Mouse (Mus musculus): Measurements from ENCODE around the gene Hs3st6. TPM values are rescaled to one million over a fixed set of nuclear protein-coding genes. Genes with fewer than 3 reads are reported as not detected.

The Hs3st6 gene
- polyA plus RNA-seq (2014; fragmentation: Nextera tagmentation; extraction: Ambion mirVana): 1.1 and 1.5 TPM in 2 replicates

DNA sequence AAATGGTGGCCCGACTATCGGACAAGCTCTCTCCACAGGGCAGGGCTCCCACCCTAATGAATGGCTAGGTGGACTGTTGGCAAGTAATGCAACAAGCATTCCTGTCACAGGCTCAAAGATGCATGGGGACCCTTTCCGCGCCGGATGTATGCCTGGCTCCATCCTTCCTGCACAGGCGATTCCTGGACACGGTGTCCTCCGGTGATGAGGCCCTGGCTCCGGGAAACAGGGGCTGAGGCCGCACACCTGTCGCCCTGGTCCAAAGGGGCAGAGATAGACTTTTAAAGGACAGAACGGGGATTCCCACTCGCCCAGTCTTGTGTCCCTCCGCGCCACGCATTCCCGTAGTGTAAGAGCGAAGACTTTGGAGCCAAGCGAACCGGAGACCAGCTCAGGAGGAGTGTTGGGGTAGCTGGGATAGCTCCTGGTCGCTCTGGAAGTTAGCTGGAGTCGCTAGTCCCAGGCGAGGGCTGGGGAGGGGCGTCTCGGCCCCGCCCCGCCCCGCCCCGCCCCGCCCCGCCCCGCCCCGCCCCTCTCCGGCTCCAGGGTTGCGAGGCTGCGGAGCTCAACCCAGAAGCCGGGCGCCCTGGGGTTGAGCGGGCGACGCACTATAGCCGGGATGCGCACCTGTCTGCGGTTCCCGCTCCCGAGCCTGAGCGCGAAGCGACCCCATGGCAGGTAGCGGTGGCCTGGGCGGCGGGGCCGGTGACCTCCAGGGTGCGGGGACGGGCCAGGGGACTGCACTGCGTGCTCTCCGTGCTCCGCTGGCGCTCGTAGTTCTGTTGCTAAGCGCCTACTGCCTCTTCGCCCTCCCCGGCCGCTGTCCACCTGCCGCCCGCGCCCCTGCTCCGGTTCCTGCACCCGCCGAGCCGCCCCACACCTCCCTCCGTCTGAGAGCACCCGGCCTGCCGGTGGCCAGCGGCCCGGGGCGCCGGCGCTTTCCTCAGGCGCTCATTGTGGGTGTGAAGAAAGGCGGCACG is at the start of gene Hs3st6:
Hs3st6 (plus strand) TSS at position 574 of the 980 bp plus-strand sequence.
- Histone ChIP-seq H3K36me3 (ENCODE audit: control insufficient read depth, insufficient read depth, low read length) (no peaks in the 10 kb centered on the region), H3K27ac (ENCODE audit: low read length) (no peak within 1 kb of the TSS), H3K27me3 (ENCODE audit: control insufficient read depth, insufficient read depth, low read length) (peaks cover 39% of the 10 kb centered on the region), H3K4me1 (ENCODE audit: control insufficient read depth, insufficient read depth, low read length) (0 out of 2 replicates have a peak, but pooled peaks cover 4% of the 10 kb centered on the region), H3K4me2 (replicated peaks; ENCODE audit: low read depth, low read length) (peak within 1 kb of the TSS; percentile 95), H3K9ac (replicated peaks; ENCODE audit: low read depth, low read length) (no peak within 1 kb of the TSS; the same call in 1 of the 2 replicates), H3K9me3 (ENCODE audit: control insufficient read depth, low read depth, low read length) (no peaks in the 10 kb centered on the region), H3K4me3 (ENCODE audit: low read depth, low read length) (peak within 1 kb of the TSS; percentile 43)
- ATAC-seq (ENCODE audit: insufficient number of reproducible peaks, insufficient read depth, low FRiP score, low read depth): peak; percentile 86
- under 1% methylated on average over 68 of the region's 82 CpGs for WGBS

DNA sequence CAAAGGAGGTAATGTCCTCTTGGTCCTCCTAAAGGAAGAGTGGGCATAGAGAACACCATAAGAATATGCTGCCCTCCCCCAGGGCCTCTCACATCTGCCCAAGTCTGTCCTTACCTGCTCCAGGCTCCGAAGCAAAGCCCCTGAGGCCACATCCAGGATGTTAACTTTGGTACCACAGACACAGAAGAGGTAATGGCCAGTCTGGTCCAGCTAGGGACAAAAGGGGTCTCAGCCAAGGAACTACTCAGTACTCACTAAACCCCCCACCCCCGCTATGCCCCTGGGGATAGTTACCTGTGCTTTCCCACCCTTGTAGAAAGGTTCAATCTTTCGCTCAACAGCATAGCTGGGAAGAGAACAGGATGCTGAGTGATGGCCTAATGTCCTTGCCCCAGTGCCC is 47.0 kb upstream of the Hs3st6 start:
- H3K27ac ChIP-seq (ENCODE audit: low read length): no peak overlapping the region
- peaks cover 35% of the 10 kb centered on the region for H3K36me3 ChIP-seq (ENCODE audit: control insufficient read depth, insufficient read depth, low read length)
- ATAC-seq (ENCODE audit: insufficient number of reproducible peaks, insufficient read depth, low FRiP score, low read depth): no peak
- no peaks in the 10 kb centered on the region for H3K27me3 ChIP-seq (ENCODE audit: control insufficient read depth, insufficient read depth, low read length)
- no peaks in the 10 kb centered on the region for H3K4me1 ChIP-seq (ENCODE audit: control insufficient read depth, insufficient read depth, low read length)
- H3K9ac ChIP-seq (replicated peaks; ENCODE audit: low read depth, low read length): no peak overlapping the region
- WGBS: 92% methylated on average over 3 of the region's 3 CpGs
- H3K4me2 ChIP-seq (replicated peaks; ENCODE audit: low read depth, low read length): no peak overlapping the region
- H3K9me3 ChIP-seq (ENCODE audit: control insufficient read depth, low read depth, low read length): no peaks in the 10 kb centered on the region
- H3K4me3 ChIP-seq (ENCODE audit: low read depth, low read length): no peak overlapping the region

DNA sequence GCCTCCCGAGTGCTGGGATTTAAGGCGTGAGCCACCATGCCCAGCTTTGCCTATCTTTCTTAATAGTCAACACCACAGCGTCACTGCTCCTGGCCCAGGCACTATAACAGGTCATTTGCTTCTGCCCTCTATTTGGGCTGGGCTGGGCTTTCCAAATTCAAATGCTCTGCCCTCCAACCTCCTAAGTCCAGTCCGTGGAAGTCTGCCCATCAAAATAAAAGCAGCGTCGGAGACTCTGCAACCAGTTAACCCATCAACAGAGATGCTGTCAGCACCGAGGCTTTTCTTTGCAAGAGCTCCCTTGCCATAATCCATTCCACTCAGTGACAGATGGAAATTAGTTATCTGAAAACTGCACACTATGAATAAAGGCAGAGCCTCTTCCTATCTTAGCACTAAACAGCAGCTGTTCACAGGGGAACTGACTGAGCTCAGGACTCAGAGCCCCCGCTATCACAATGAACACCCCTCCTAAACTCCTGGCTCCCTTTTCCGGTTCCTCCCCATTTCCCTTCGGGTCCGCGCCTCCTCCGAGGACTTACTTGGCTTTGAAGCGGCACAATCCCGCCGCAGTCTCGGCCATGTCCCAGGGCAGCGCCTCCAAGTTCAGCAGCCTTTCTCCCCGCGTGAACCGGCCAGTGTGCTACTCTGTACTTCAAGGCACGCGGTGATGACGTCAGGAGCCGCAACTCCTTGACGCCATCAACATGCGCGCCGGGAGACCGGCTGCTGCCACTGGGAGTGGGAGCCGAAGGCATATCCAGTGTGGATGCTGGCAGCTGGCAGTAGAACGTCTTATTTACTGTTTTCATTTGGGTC is 45.6 kb upstream of the Hs3st6 start, which contains the start of gene Tbl3:
Tbl3 (minus strand) TSS at position 679 of the 819 bp plus-strand sequence.
- peaks cover 21% of the 10 kb centered on the region for H3K36me3 ChIP-seq (ENCODE audit: control insufficient read depth, insufficient read depth, low read length)
- H3K9ac ChIP-seq (replicated peaks; ENCODE audit: low read depth, low read length): peak within 1 kb of the TSS; percentile 49
- no peaks in the 10 kb centered on the region for H3K9me3 ChIP-seq (ENCODE audit: control insufficient read depth, low read depth, low read length)
- H3K4me3 ChIP-seq (ENCODE audit: low read depth, low read length): peak within 1 kb of the TSS; percentile 61
- 3% methylated on average over 32 of the region's 32 CpGs for WGBS
- ATAC-seq (ENCODE audit: insufficient number of reproducible peaks, insufficient read depth, low FRiP score, low read depth): peak; percentile 90
- H3K27ac ChIP-seq (ENCODE audit: low read length): peak within 1 kb of the TSS; percentile 68
- H3K4me2 ChIP-seq (replicated peaks; ENCODE audit: low read depth, low read length): peak within 1 kb of the TSS; percentile 78
- no peaks in the 10 kb centered on the region for H3K4me1 ChIP-seq (ENCODE audit: control insufficient read depth, insufficient read depth, low read length)
- no peaks in the 10 kb centered on the region for H3K27me3 ChIP-seq (ENCODE audit: control insufficient read depth, insufficient read depth, low read length)

DNA sequence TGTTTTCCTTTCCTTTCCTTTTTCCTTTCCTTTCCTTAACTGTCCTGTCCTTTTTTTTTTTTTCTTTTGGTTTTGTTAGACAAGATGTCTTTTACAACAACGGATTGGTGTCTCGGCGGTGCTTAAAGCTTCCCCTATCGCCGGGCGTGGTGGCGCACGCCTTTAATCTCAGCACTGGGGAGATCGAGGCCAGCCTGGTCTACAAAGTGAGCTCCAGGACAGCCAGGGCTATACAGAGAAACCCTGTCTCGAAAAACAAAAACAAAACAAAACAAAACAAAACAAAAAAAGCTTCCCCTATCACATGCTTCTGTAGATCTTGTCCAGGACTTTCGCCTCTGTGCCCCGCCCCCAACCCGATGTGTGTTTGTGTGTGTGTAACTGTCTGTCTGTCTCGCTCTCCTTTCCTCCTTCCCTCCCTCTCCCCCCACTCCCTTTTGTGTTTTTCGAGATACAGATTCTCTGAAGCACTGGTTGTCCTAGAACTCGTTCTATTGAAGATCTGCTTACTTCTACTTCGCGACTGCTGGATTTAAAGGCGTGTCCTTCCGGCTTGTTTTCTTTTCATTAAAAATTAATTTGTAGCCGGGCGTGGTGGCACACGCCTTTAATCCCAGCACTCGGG is 44.9 kb upstream of the Hs3st6 start:
- Histone ChIP-seq H3K4me1 (ENCODE audit: control insufficient read depth, insufficient read depth, low read length) (no peaks in the 10 kb centered on the region), H3K4me3 (ENCODE audit: low read depth, low read length) (peak overlapping the region; percentile 61), H3K27me3 (ENCODE audit: control insufficient read depth, insufficient read depth, low read length) (no peaks in the 10 kb centered on the region), H3K27ac (ENCODE audit: low read length) (peak overlapping the region; percentile 68; the same call in 1 of the 2 replicates), H3K9me3 (ENCODE audit: control insufficient read depth, low read depth, low read length) (no peaks in the 10 kb centered on the region), H3K9ac (replicated peaks; ENCODE audit: low read depth, low read length) (peak overlapping the region; percentile 49; the same call in 1 of the 2 replicates), H3K4me2 (replicated peaks; ENCODE audit: low read depth, low read length) (peak overlapping the region; percentile 78), H3K36me3 (ENCODE audit: control insufficient read depth, insufficient read depth, low read length) (peaks cover 15% of the 10 kb centered on the region)
- no peak for ATAC-seq (ENCODE audit: insufficient number of reproducible peaks, insufficient read depth, low FRiP score, low read depth)
- WGBS: 5% methylated on average over 24 of the region's 24 CpGs

DNA sequence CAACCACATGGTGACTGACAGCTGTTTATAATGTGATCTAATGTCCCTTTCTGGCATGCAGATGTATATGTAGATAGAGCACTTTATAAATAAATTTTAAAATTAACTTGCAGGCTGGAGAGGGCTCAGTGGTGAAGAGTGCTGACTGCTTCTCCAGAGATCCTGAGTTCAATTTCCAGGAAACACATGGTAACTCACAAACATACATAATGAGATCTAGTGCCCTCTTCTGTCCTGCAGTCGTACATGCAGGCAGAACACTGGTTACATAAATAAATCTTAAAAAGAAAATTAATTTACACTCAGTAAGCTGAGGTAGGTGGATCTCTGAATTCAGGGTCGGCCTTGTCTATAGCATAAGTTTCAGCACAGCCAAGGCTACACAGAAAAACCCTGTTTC is 44.1 kb upstream of the Hs3st6 start:
- 36% methylated on average over 2 of the region's 2 CpGs for WGBS
- H3K4me2 ChIP-seq (replicated peaks; ENCODE audit: low read depth, low read length): no peak overlapping the region

DNA sequence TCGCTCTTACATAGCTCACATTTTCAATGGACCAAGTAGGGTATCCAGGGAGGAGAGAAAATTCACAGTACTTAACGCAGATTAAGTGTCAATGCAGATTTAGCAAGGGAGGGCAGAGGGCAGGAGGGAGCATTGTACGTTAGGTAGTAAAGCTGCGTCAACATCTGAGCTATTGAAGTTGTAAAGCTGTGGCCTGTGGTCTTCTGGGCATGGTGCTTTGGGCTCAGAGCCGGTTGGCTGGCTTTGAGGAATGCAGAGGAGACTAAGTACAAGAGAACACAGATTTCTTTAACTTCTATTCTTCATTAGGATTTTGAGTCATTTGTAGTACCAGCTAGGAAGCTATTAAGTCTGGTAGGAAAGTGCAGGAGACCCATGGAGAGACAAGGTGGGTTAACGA is 37.2 kb upstream of the Hs3st6 start:
- ATAC-seq (ENCODE audit: insufficient number of reproducible peaks, insufficient read depth, low FRiP score, low read depth): no peak
- WGBS: 81% methylated on average over 6 of the region's 6 CpGs
- H3K4me2 ChIP-seq (replicated peaks; ENCODE audit: low read depth, low read length): no peak overlapping the region
- no peak overlapping the region for H3K27ac ChIP-seq (ENCODE audit: low read length)
- no peaks in the 10 kb centered on the region for H3K27me3 ChIP-seq (ENCODE audit: control insufficient read depth, insufficient read depth, low read length)
- H3K9ac ChIP-seq (replicated peaks; ENCODE audit: low read depth, low read length): no peak overlapping the region
- H3K9me3 ChIP-seq (ENCODE audit: control insufficient read depth, low read depth, low read length): no peaks in the 10 kb centered on the region
- no peak overlapping the region for H3K4me3 ChIP-seq (ENCODE audit: low read depth, low read length)
- H3K4me1 ChIP-seq (ENCODE audit: control insufficient read depth, insufficient read depth, low read length): no peaks in the 10 kb centered on the region
- H3K36me3 ChIP-seq (ENCODE audit: control insufficient read depth, insufficient read depth, low read length): no peaks in the 10 kb centered on the region; the same call in none of the 2 replicates

More for the DNA sequence above, 44.1 kb upstream of the Hs3st6 start:
- Histone ChIP-seq H3K4me1 (ENCODE audit: control insufficient read depth, insufficient read depth, low read length) (no peaks in the 10 kb centered on the region), H3K27me3 (ENCODE audit: control insufficient read depth, insufficient read depth, low read length) (no peaks in the 10 kb centered on the region), H3K27ac (ENCODE audit: low read length) (no peak overlapping the region), H3K36me3 (ENCODE audit: control insufficient read depth, insufficient read depth, low read length) (peaks cover 13% of the 10 kb centered on the region), H3K9ac (replicated peaks; ENCODE audit: low read depth, low read length) (no peak overlapping the region), H3K9me3 (ENCODE audit: control insufficient read depth, low read depth, low read length) (no peaks in the 10 kb centered on the region), H3K4me3 (ENCODE audit: low read depth, low read length) (no peak overlapping the region)
- ATAC-seq (ENCODE audit: insufficient number of reproducible peaks, insufficient read depth, low FRiP score, low read depth): no peak

DNA sequence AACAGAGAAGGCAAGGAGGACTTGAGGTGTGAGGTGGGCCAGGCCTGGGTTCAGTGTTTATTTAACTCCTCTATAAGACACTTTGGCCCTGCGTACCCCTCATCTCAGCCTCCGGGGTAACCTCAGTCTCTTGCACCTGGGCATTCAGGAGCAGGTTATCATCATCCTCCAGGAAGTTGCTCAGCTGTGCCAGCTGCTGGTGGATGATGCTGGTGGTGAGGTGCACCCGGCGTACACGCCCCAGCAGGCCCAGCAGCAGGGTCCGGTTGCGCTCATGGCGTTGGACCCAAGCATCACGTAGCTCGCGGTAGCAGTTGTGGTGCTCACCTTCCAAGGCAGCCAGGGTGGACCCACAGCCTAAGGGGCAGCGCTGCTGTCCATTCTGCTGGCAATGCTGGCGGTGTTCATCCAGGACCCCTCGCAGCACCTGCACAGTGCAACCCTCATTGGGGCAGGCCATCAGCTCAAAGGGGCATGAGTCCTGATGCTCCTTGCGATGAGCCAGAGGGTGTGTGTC is 36.6 kb upstream of the Hs3st6 start:
- 0 out of 2 replicates have a peak, but pooled peaks cover under 1% of the 10 kb centered on the region for H3K4me1 ChIP-seq (ENCODE audit: control insufficient read depth, insufficient read depth, low read length)
- H3K27ac ChIP-seq (ENCODE audit: low read length): no peak overlapping the region
- H3K9ac ChIP-seq (replicated peaks; ENCODE audit: low read depth, low read length): no peak overlapping the region
- H3K27me3 ChIP-seq (ENCODE audit: control insufficient read depth, insufficient read depth, low read length): no peaks in the 10 kb centered on the region
- H3K9me3 ChIP-seq (ENCODE audit: control insufficient read depth, low read depth, low read length): no peaks in the 10 kb centered on the region
- ATAC-seq (ENCODE audit: insufficient number of reproducible peaks, insufficient read depth, low FRiP score, low read depth): no peak
- H3K4me2 ChIP-seq (replicated peaks; ENCODE audit: low read depth, low read length): no peak overlapping the region
- peaks cover 1% of the 10 kb centered on the region for H3K36me3 ChIP-seq (ENCODE audit: control insufficient read depth, insufficient read depth, low read length)
- no peak overlapping the region for H3K4me3 ChIP-seq (ENCODE audit: low read depth, low read length)
- WGBS: 93% methylated on average over 15 of the region's 15 CpGs
